Mouse (Mus musculus) heart, adult 2 months (tissue): ENCODE measurements around the gene Pafah2. TPM values are rescaled to one million over a fixed set of nuclear protein-coding genes. Genes with fewer than 3 reads are reported as not detected.

Source experiments
- DNase-seq, 2 experiments: peaks; one replicate each; pipeline ENCODE4 v3.0.0; 2021
- H3K27ac ChIP-seq: fragments of 200-600 bp; 2 replicates; pipeline ENCODE4 v1.8.1; 2022
- H3K27me3 ChIP-seq: fragments of 200-500 bp; 2 replicates; pipeline ENCODE4 v1.6.1; 2012; ENCODE audit warnings: mild to moderate bottlenecking, low read length, inconsistent platforms, mixed read lengths; ENCODE audit not compliant: control insufficient read depth, insufficient read depth
- H3K36me3 ChIP-seq: fragments of 200-500 bp; 2 replicates; pipeline ENCODE4 v1.6.1; 2012; ENCODE audit warnings: low read length, inconsistent platforms; ENCODE audit not compliant: control insufficient read depth, insufficient read depth
- H3K4me1 ChIP-seq: fragments of 200-500 bp; 2 replicates; pipeline ENCODE4 v1.6.1; 2011; ENCODE audit warnings: low read length; ENCODE audit not compliant: control insufficient read depth, insufficient read depth
- H3K4me3 ChIP-seq: fragments of 200-600 bp; 2 replicates; pipeline ENCODE4 v1.8.1; 2022
- H3K79me2 ChIP-seq: fragments of 200-500 bp; replicated peaks from 2 replicates; pipeline ENCODE4 v1.6.1; 2012; ENCODE audit warnings: mild to moderate bottlenecking, inconsistent platforms, low read length, moderate library complexity, mixed read lengths; ENCODE audit not compliant: control insufficient read depth, insufficient read depth
- H3K9ac ChIP-seq: fragments of 200-500 bp; 2 replicates; pipeline ENCODE4 v1.6.1; 2012; ENCODE audit warnings: low read depth, mild to moderate bottlenecking, control low read depth, inconsistent platforms, low read length, mixed read lengths
- CTCF ChIP-seq: fragments of 200-600 bp; IDR thresholded peaks from 2 replicates; pipeline ENCODE4 v1.8.1; 2022; ENCODE audit warnings: antibody characterized with exemption, mild to moderate bottlenecking, moderate library complexity
- EP300 ChIP-seq: fragments of 200-500 bp; IDR thresholded peaks from 2 replicates; pipeline ENCODE4 v1.6.1; 2011; ENCODE audit warnings: low read depth, low read length, control low read depth; ENCODE audit not compliant: insufficient read depth
- POLR2A ChIP-seq: fragments of 200-500 bp; IDR thresholded peaks from 2 replicates; pipeline ENCODE4 v1.6.1; 2011; ENCODE audit warnings: mild to moderate bottlenecking, low read depth, low read length, control low read depth; ENCODE audit not compliant: insufficient read depth
- WGBS: fragments of 180-500 bp; shearing (Covaris S2); methylation state at CpG from one replicate; pipeline ENCODE4 v1.1.7; 2018; 5-methylcytosine and 5-hydroxymethylcytosine counted together
- intact Hi-C: fragments of 180-260 bp; cut with DNase I; formaldehyde crosslinking; loops from one replicate; pipeline ENCODE4 v1.15.1; 2025
- microRNA-seq, 2 experiments: library from miRNA; unstranded; fragments of <30 nt; microRNA quantifications; one replicate each; pipeline ENCODE4 v1.2.0; 2021
- polyA plus RNA-seq: library from polyadenylated mRNA; depleted of rRNA; stranded (reverse); fragments of >200 nt; gene quantifications from 2 replicates; pipeline ENCODE4 v1.2.3, GENCODE M21; 2012; rRNA removed
- total RNA-seq, 2 experiments: library from RNA; stranded (reverse); gene quantifications; 2 replicates each; pipeline ENCODE4 v1.2.3; 2021

The Pafah2 gene
- total and polyA plus RNA-seq, 3 experiments = 6.4 to 11.7 (median 11.0) TPM

DNA sequence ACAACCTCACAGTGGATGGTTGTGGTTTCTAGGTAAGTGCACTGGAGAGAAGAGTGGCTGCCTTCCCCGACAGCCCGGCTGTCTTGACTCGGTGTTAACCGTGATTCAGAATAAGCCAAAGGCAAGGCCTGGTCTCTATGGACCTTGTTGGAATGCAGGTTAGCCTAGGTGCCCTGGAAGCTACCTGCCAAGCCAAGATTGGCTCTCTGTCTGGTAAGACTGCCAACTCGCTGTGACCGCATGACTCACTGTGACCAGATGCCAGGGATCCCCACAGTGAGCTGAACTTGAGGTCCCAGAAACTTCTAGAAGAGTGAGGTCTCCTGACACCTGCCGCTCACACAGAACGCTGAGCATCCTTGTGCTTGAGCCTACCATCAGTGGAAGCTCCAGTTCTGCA, 80.8 kb downstream of the Pafah2 start:
- Histone ChIP-seq H3K27ac (no peak overlapping the region), H3K4me1 (peaks cover 2% of the 10 kb centered on the region), H3K27me3 (no peaks in the 10 kb centered on the region), H3K4me3 (no peak overlapping the region), H3K9ac (no peak overlapping the region), H3K79me2 (no peaks in the 10 kb centered on the region), H3K36me3 (no peaks in the 10 kb centered on the region)
- 87% methylated on average over 8 of the region's 8 CpGs for WGBS
- DNase-seq = no peak
- no peak for TF ChIP-seq EP300
- no peak for TF ChIP-seq CTCF
- TF ChIP-seq POLR2A = no peak
- intact Hi-C loops = no loop called here

Small RNA genes lying within 50 kb of the gene (microRNA-seq; reads per million reads assigned to microRNA genes)
- 2.3 to 3.9 reads per million in 2 experiments for gene Gm23634

Other genes starting within 250 kb of the Pafah2 start
- gene Cep85, start 209.2 kb upstream of the Pafah2 start, total RNA-seq = 10 to 100 TPM; 54.4 to 63.2 TPM
- 52.2 and 73.7 TPM in 2 replicates for gene Cep85, start 209.2 kb upstream of the Pafah2 start, polyA plus RNA-seq
- not detected for gene Gm7534, start 193.3 kb upstream of the Pafah2 start, total RNA-seq
- not detected in 2 replicates for gene Gm7534, start 193.3 kb upstream of the Pafah2 start, polyA plus RNA-seq
- not detected for gene Catsper4, start 168.9 kb upstream of the Pafah2 start, total RNA-seq
- not detected in 2 replicates for gene Catsper4, start 168.9 kb upstream of the Pafah2 start, polyA plus RNA-seq
- gene Cnksr1, start 157.9 kb upstream of the Pafah2 start, total RNA-seq = 1 to 10 TPM; 4.1 to 6.7 TPM
- 3.3 and 4.4 TPM in 2 replicates for gene Cnksr1, start 157.9 kb upstream of the Pafah2 start, polyA plus RNA-seq
- gene E130218I03Rik, start 152.7 kb upstream of the Pafah2 start, total RNA-seq = not detected
- not detected in 2 replicates for gene E130218I03Rik, start 152.7 kb upstream of the Pafah2 start, polyA plus RNA-seq
- gene Zfp593, start 150.7 kb upstream of the Pafah2 start, total RNA-seq = 1 to 10 TPM; 3.3 to 4.3 TPM
- gene Zfp593, start 150.7 kb upstream of the Pafah2 start, polyA plus RNA-seq = 2.8 and 2.9 TPM in 2 replicates
- not detected for gene Gm30191, start 149.4 kb upstream of the Pafah2 start, total RNA-seq
- not detected in 2 replicates for gene Gm30191, start 149.4 kb upstream of the Pafah2 start, polyA plus RNA-seq
- 1 to 10 TPM; 5.2 to 5.7 TPM for gene Grrp1, start 142.2 kb upstream of the Pafah2 start, total RNA-seq
- 10.0 and 11.0 TPM in 2 replicates for gene Grrp1, start 142.2 kb upstream of the Pafah2 start, polyA plus RNA-seq
- 1 to 10 TPM; 5.3 to 7.6 TPM for gene Pdik1l, start 108.4 kb upstream of the Pafah2 start, total RNA-seq
- 1.00 and 4.0 TPM in 2 replicates for gene Pdik1l, start 108.4 kb upstream of the Pafah2 start, polyA plus RNA-seq
- 100 to 1,000 TPM; 209 to 210 TPM for gene Trim63, start 81.2 kb upstream of the Pafah2 start, total RNA-seq
- 142 and 215 TPM in 2 replicates for gene Trim63, start 81.2 kb upstream of the Pafah2 start, polyA plus RNA-seq
- gene Slc30a2, start 53.1 kb upstream of the Pafah2 start, total RNA-seq = under 1 TPM; 0.45 to 0.65 TPM
- 0.12 and 0.35 TPM in 2 replicates for gene Slc30a2, start 53.1 kb upstream of the Pafah2 start, polyA plus RNA-seq
- 10 to 100 TPM; 18.0 to 19.6 TPM for gene Extl1, start 12.5 kb upstream of the Pafah2 start, total RNA-seq
- 23.7 and 24.4 TPM in 2 replicates for gene Extl1, start 12.5 kb upstream of the Pafah2 start, polyA plus RNA-seq
- gene Stmn1, start 72.0 kb downstream of the Pafah2 start, total RNA-seq = 10 to 100 TPM; 20.1 to 23.0 TPM
- gene Stmn1, start 72.0 kb downstream of the Pafah2 start, polyA plus RNA-seq = 7.2 and 10.9 TPM in 2 replicates
- gene Paqr7, start 100.4 kb downstream of the Pafah2 start, total RNA-seq = 10 to 100 TPM; 13.4 to 16.7 TPM
- 22.6 and 37.2 TPM in 2 replicates for gene Paqr7, start 100.4 kb downstream of the Pafah2 start, polyA plus RNA-seq
- gene Aunip, start 114.7 kb downstream of the Pafah2 start, total RNA-seq = under 1 TPM; 0.18 TPM
- gene Aunip, start 114.7 kb downstream of the Pafah2 start, polyA plus RNA-seq = not detected in 2 replicates
- gene Mtfr1l, start 139.1 kb downstream of the Pafah2 start, total RNA-seq = 100 to 1,000 TPM; 170 to 191 TPM
- 196 and 278 TPM in 2 replicates for gene Mtfr1l, start 139.1 kb downstream of the Pafah2 start, polyA plus RNA-seq
- 10 to 100 TPM; 18.6 to 19.9 TPM for gene Selenon, start 155.8 kb downstream of the Pafah2 start, total RNA-seq
- gene Selenon, start 155.8 kb downstream of the Pafah2 start, polyA plus RNA-seq = 22.5 and 23.6 TPM in 2 replicates